8 mouse cellular contexts compared by ENCODE assay signal in genomic region chr3:100682841-100683240, GRCm38 (mm10). TPM values are rescaled to one million over a fixed set of nuclear protein-coding genes. Genes with fewer than 3 reads are reported as not detected.
A peak's percentile ranks its signal among the peaks of the same experiment; 100 is the strongest.
DNase-seq lines count a peak whose midpoint lies in the region; ATAC-seq and TF ChIP-seq lines count a peak whose summit lies in the region.

No protein-coding gene starts in this region.

- DNase-seq in heart, adult 11 months = peak; percentile 67
- no peak for DNase-seq in heart, adult 8-10 months (ENCODE audit: low spot score)
- no peak for DNase-seq in G1E (ENCODE audit: low spot score)
- DNase-seq in layer of hippocampus, postnatal 14 days (ENCODE audit: low spot score in 2 of 2) = no peak
- DNase-seq in adrenal gland, postnatal 4 days (ENCODE audit: low spot score in 2 of 2) = no peak
- DNase-seq in left cerebral cortex, postnatal 36 days (ENCODE audit: low spot score in 2 of 2) = no peak

- H3K36me3 ChIP-seq in G1E (replicated peaks) = peaks cover 22% of the 10 kb centered on the region
- no peaks in the 10 kb centered on the region for H3K36me3 ChIP-seq in heart, embryonic 15.5 days
- no peaks in the 10 kb centered on the region for H3K36me3 ChIP-seq in liver, embryonic 16.5 days (ENCODE audit: control insufficient read depth, insufficient read depth)

- intact Hi-C loops in left cerebral cortex, postnatal 36 days (cut with DNase I) = loop anchor here (10.0 kb wide), 2 partner anchors 108 to 498 kb away; no protein-coding TSS in a partner anchor

- H3K4me2 ChIP-seq in heart, embryonic 15.5 days = peak overlapping the region; percentile 77
- peak overlapping the region; percentile 60 for H3K4me2 ChIP-seq in liver, embryonic 16.5 days (ENCODE audit: low read depth, low read length)

- no peaks in the 10 kb centered on the region for H3K27me3 ChIP-seq in G1E (ENCODE audit: insufficient read depth, low read length)
- H3K27me3 ChIP-seq in heart, embryonic 15.5 days = no peaks in the 10 kb centered on the region
- H3K27me3 ChIP-seq in liver, embryonic 16.5 days (ENCODE audit: control insufficient read depth, insufficient read depth, low read depth, low read length) = no peaks in the 10 kb centered on the region

- peaks cover 39% of the 10 kb centered on the region for H3K4me1 ChIP-seq in G1E (ENCODE audit: insufficient read depth, low read depth, low read length)
- H3K4me1 ChIP-seq in heart, embryonic 15.5 days (replicated peaks) = peaks cover 31% of the 10 kb centered on the region
- H3K4me1 ChIP-seq in liver, embryonic 16.5 days (ENCODE audit: control insufficient read depth, low read depth, low read length) = peaks cover 18% of the 10 kb centered on the region

- H3K9me3 ChIP-seq in G1E (replicated peaks) = no peaks in the 10 kb centered on the region
- H3K9me3 ChIP-seq in heart, embryonic 15.5 days (replicated peaks) = no peaks in the 10 kb centered on the region
- no peaks in the 10 kb centered on the region for H3K9me3 ChIP-seq in liver, embryonic 16.5 days (replicated peaks; ENCODE audit: control insufficient read depth, low read length)

- no peak for ATAC-seq in G1E (ENCODE audit: extremely low read depth, insufficient number of reproducible peaks, low FRiP score, poor library complexity, severe bottlenecking)
- ATAC-seq in heart, embryonic 15.5 days (replicated peaks; ENCODE audit: insufficient number of reproducible peaks, insufficient read depth, low FRiP score, low read depth) = no peak
- ATAC-seq in liver, embryonic 16.5 days (ENCODE audit: low read depth) = no peak

- H3K4me3 ChIP-seq in G1E (ENCODE audit: low read depth, low read length) = peak overlapping the region; percentile 66
- peak overlapping the region; percentile 42 for H3K4me3 ChIP-seq in heart, embryonic 15.5 days
- peak overlapping the region; percentile 59 for H3K4me3 ChIP-seq in liver, embryonic 16.5 days (ENCODE audit: low read depth, low read length)

- TF ChIP-seq CTCF in G1E (IDR thresholded peaks at IDR 0.05; ENCODE audit: low read depth, low read length) = no peak

- WGBS in heart, embryonic 15.5 days = 12% methylated on average over 3 of the region's 3 CpGs
- 11% methylated on average over 3 of the region's 3 CpGs for WGBS in liver, embryonic 16.5 days (ENCODE audit: insufficient replicate concordance)

- peak overlapping the region; percentile 26 for H3K9ac ChIP-seq in heart, embryonic 15.5 days
- H3K9ac ChIP-seq in liver, embryonic 16.5 days (ENCODE audit: low read depth, low read length) = peak overlapping the region; percentile 39

- no peak overlapping the region for H3K27ac ChIP-seq in heart, embryonic 15.5 days
- peak overlapping the region; percentile 21; the same call in 1 of the 2 replicates for H3K27ac ChIP-seq in liver, embryonic 16.5 days (ENCODE audit: low read length)

RNA-seq across cellular contexts. Expression of gene Man1a2, which starts 2.5 kb away (rescaled TPM):
- total RNA-seq in heart, adult 8-10 months (2022) = 10 to 100 TPM; 40.4 to 48.0 (median 47.1) TPM
- 31.1 and 32.9 TPM in 2 replicates for total RNA-seq in G1E (2014; fragmentation: Nextera tagmentation)
- total RNA-seq in G1E (2017) = 26.3 and 30.2 TPM in 2 replicates
- polyA plus RNA-seq in G1E (2012) = 70.1 and 86.1 TPM in 2 replicates
- 51.2 and 53.1 TPM in 2 replicates for polyA plus RNA-seq in heart, embryonic 15.5 days (2015; fragmentation: Nextera tagmentation; extraction: Ambion mirVana)
- polyA plus RNA-seq in liver, embryonic 16.5 days (2015; fragmentation: Nextera tagmentation; extraction: Ambion mirVana) = 20.5 and 21.2 TPM in 2 replicates
- total RNA-seq in layer of hippocampus, postnatal 14 days (2021) = 100 to 1,000 TPM; 124 to 128 TPM
- total RNA-seq in adrenal gland, postnatal 4 days (2021) = 100 to 1,000 TPM; 111 to 125 TPM
- 100 to 1,000 TPM; 170 to 172 TPM for total RNA-seq in left cerebral cortex, postnatal 36 days (2021)
